Mouse (Mus musculus): ENCODE data around the gene Eif5a. TPM values are rescaled to one million over a fixed set of nuclear protein-coding genes. Genes with fewer than 3 reads are reported as not detected.

Eif5a gene
- polyA plus RNA-seq, 1 experiment from 2014 or later = 1,800 TPM

GRCm38 (mm10) chr11:69937834-69938233 is 16.1 kb upstream of the Eif5a start:
- ATAC-seq (ENCODE audit: low FRiP score) (no peak), DNase-seq (ENCODE audit: low spot score, missing footprints) (no peak)
- 61% methylated on average over 5 of the region's 5 CpGs for WGBS
- Histone ChIP-seq H3K9me3 (ENCODE audit: control insufficient read depth, low read length) (no peaks in the 10 kb centered on the region), H3K4me2 (no peak overlapping the region), H3K36me3 (ENCODE audit: control insufficient read depth, insufficient read depth, low read length) (no peaks in the 10 kb centered on the region), H3K4me1 (ENCODE audit: control insufficient read depth, insufficient read depth, low read length) (peaks cover 10% of the 10 kb centered on the region), H3K9ac (ENCODE audit: low read length) (no peak overlapping the region), H3K27me3 (ENCODE audit: control insufficient read depth, insufficient read depth, low read length) (peaks cover 39% of the 10 kb centered on the region), H3K27ac (ENCODE audit: low read depth, low read length) (no peak overlapping the region), H3K4me3 (ENCODE audit: low read depth, low read length) (no peak overlapping the region)

- WGBS = 45% methylated on average over 4 of the region's 4 CpGs
- Histone ChIP-seq H3K27ac (ENCODE audit: low read depth, low read length) (no peak overlapping the region), H3K27me3 (ENCODE audit: control insufficient read depth, insufficient read depth, low read length) (peaks cover 39% of the 10 kb centered on the region), H3K4me1 (ENCODE audit: control insufficient read depth, insufficient read depth, low read length) (peaks cover 10% of the 10 kb centered on the region), H3K4me3 (ENCODE audit: low read depth, low read length) (no peak overlapping the region), H3K36me3 (ENCODE audit: control insufficient read depth, insufficient read depth, low read length) (no peaks in the 10 kb centered on the region), H3K9ac (ENCODE audit: low read length) (no peak overlapping the region), H3K4me2 (no peak overlapping the region), H3K9me3 (ENCODE audit: control insufficient read depth, low read length) (no peaks in the 10 kb centered on the region)
- DNase-seq (ENCODE audit: low spot score, missing footprints) = no peak
- ATAC-seq (ENCODE audit: low FRiP score) = no peak
Measured at GRCm38 (mm10) chr11:69937385-69937784, 15.6 kb upstream of the Eif5a start.

GRCm38 (mm10) chr11:69936714-69937347 is 15.1 kb upstream of the Eif5a start:
- H3K4me1 ChIP-seq (ENCODE audit: control insufficient read depth, insufficient read depth, low read length) = peaks cover 10% of the 10 kb centered on the region
- peak overlapping the region; percentile 98 for H3K4me2 ChIP-seq
- no peak for ATAC-seq (ENCODE audit: low FRiP score)
- H3K27ac ChIP-seq (ENCODE audit: low read depth, low read length) = no peak overlapping the region
- peaks cover 39% of the 10 kb centered on the region for H3K27me3 ChIP-seq (ENCODE audit: control insufficient read depth, insufficient read depth, low read length)
- no peaks in the 10 kb centered on the region for H3K9me3 ChIP-seq (ENCODE audit: control insufficient read depth, low read length)
- DNase-seq (ENCODE audit: low spot score, missing footprints) = no peak
- WGBS = 55% methylated on average over 9 of the region's 9 CpGs
- no peak overlapping the region for H3K9ac ChIP-seq (ENCODE audit: low read length)
- H3K4me3 ChIP-seq (ENCODE audit: low read depth, low read length) = 0 out of 2 replicates have a peak overlapping the region, but pooled peaks have one; percentile 5
- no peaks in the 10 kb centered on the region for H3K36me3 ChIP-seq (ENCODE audit: control insufficient read depth, insufficient read depth, low read length)

- Histone ChIP-seq H3K27me3 (ENCODE audit: control insufficient read depth, insufficient read depth, low read length) (peaks cover 39% of the 10 kb centered on the region), H3K4me2 (peak overlapping the region; percentile 98), H3K36me3 (ENCODE audit: control insufficient read depth, insufficient read depth, low read length) (no peaks in the 10 kb centered on the region), H3K27ac (ENCODE audit: low read depth, low read length) (no peak overlapping the region), H3K4me3 (ENCODE audit: low read depth, low read length) (peak overlapping the region; percentile 54), H3K4me1 (ENCODE audit: control insufficient read depth, insufficient read depth, low read length) (peaks cover 10% of the 10 kb centered on the region), H3K9me3 (ENCODE audit: control insufficient read depth, low read length) (no peaks in the 10 kb centered on the region), H3K9ac (ENCODE audit: low read length) (peak overlapping the region; percentile 66)
- 2% methylated on average over 30 of the region's 30 CpGs for WGBS
- ATAC-seq (ENCODE audit: low FRiP score) (peak; percentile 38; the same call in 1 of the 2 replicates), DNase-seq (ENCODE audit: low spot score, missing footprints) (peak; percentile 90)
Measured at GRCm38 (mm10) chr11:69936156-69936555, 14.4 kb upstream of the Eif5a start.

- 1% methylated on average over 59 of the region's 62 CpGs for WGBS
- Histone ChIP-seq H3K4me3 (ENCODE audit: low read depth, low read length) (peak within 1 kb of the TSS; percentile 54), H3K9me3 (ENCODE audit: control insufficient read depth, low read length) (no peaks in the 10 kb centered on the region), H3K9ac (ENCODE audit: low read length) (peak within 1 kb of the TSS; percentile 66), H3K36me3 (ENCODE audit: control insufficient read depth, insufficient read depth, low read length) (no peaks in the 10 kb centered on the region), H3K27ac (ENCODE audit: low read depth, low read length) (no peak within 1 kb of the TSS), H3K27me3 (ENCODE audit: control insufficient read depth, insufficient read depth, low read length) (peaks cover 39% of the 10 kb centered on the region), H3K4me2 (peak within 1 kb of the TSS; percentile 98), H3K4me1 (ENCODE audit: control insufficient read depth, insufficient read depth, low read length) (peaks cover 10% of the 10 kb centered on the region)
- peak; percentile 97 for DNase-seq (ENCODE audit: low spot score, missing footprints)
- peak; percentile 90 for ATAC-seq (ENCODE audit: low FRiP score)
Measured at GRCm38 (mm10) chr11:69935137-69935879, 13.6 kb upstream of the Eif5a start, which contains the start of gene Ybx2. Gene Ybx2 (plus strand): TSS chr11:69935796.

GRCm38 (mm10) chr11:69934681-69935080 is 12.9 kb upstream of the Eif5a start:
- Histone ChIP-seq H3K9me3 (ENCODE audit: control insufficient read depth, low read length) (no peaks in the 10 kb centered on the region), H3K4me2 (peak overlapping the region; percentile 34), H3K4me3 (ENCODE audit: low read depth, low read length) (0 out of 2 replicates have a peak overlapping the region, but pooled peaks have one; percentile 7), H3K27me3 (ENCODE audit: control insufficient read depth, insufficient read depth, low read length) (peaks cover 39% of the 10 kb centered on the region), H3K36me3 (ENCODE audit: control insufficient read depth, insufficient read depth, low read length) (no peaks in the 10 kb centered on the region), H3K27ac (ENCODE audit: low read depth, low read length) (no peak overlapping the region), H3K4me1 (ENCODE audit: control insufficient read depth, insufficient read depth, low read length) (peaks cover 10% of the 10 kb centered on the region), H3K9ac (ENCODE audit: low read length) (no peak overlapping the region)
- DNase-seq (ENCODE audit: low spot score, missing footprints) (peak; percentile 92), ATAC-seq (ENCODE audit: low FRiP score) (no peak)
- WGBS = 18% methylated on average over 6 of the region's 6 CpGs

- peak; percentile 36; the same call in 1 of the 2 replicates for ATAC-seq (ENCODE audit: low FRiP score)
- peak; percentile 99 for DNase-seq (ENCODE audit: low spot score, missing footprints)
- Histone ChIP-seq H3K36me3 (ENCODE audit: control insufficient read depth, insufficient read depth, low read length) (no peaks in the 10 kb centered on the region), H3K9me3 (ENCODE audit: control insufficient read depth, low read length) (no peaks in the 10 kb centered on the region), H3K4me3 (ENCODE audit: low read depth, low read length) (peak overlapping the region; percentile 7), H3K4me2 (peak overlapping the region; percentile 34), H3K27ac (ENCODE audit: low read depth, low read length) (no peak overlapping the region), H3K9ac (ENCODE audit: low read length) (no peak overlapping the region), H3K4me1 (ENCODE audit: control insufficient read depth, insufficient read depth, low read length) (peaks cover 10% of the 10 kb centered on the region), H3K27me3 (ENCODE audit: control insufficient read depth, insufficient read depth, low read length) (peaks cover 39% of the 10 kb centered on the region)
- WGBS = under 1% methylated on average over 18 of the region's 18 CpGs
Measured at GRCm38 (mm10) chr11:69934169-69934568, 12.4 kb upstream of the Eif5a start.

GRCm38 (mm10) chr11:69933066-69933465 is 11.3 kb upstream of the Eif5a start:
- H3K9me3 ChIP-seq (ENCODE audit: control insufficient read depth, low read length) = no peaks in the 10 kb centered on the region
- ATAC-seq (ENCODE audit: low FRiP score) (no peak), DNase-seq (ENCODE audit: low spot score, missing footprints) (peak; percentile 83)
- 75% methylated on average over 4 of the region's 4 CpGs for WGBS
- H3K4me2 ChIP-seq = no peak overlapping the region
- H3K4me3 ChIP-seq (ENCODE audit: low read depth, low read length) = no peak overlapping the region
- H3K27me3 ChIP-seq (ENCODE audit: control insufficient read depth, insufficient read depth, low read length) = peaks cover 33% of the 10 kb centered on the region
- no peak overlapping the region for H3K9ac ChIP-seq (ENCODE audit: low read length)
- H3K27ac ChIP-seq (ENCODE audit: low read depth, low read length) = no peak overlapping the region
- no peaks in the 10 kb centered on the region for H3K36me3 ChIP-seq (ENCODE audit: control insufficient read depth, insufficient read depth, low read length)
- peaks cover 10% of the 10 kb centered on the region for H3K4me1 ChIP-seq (ENCODE audit: control insufficient read depth, insufficient read depth, low read length)

GRCm38 (mm10) chr11:69932254-69932653 is 10.5 kb upstream of the Eif5a start:
- Histone ChIP-seq H3K36me3 (ENCODE audit: control insufficient read depth, insufficient read depth, low read length) (no peaks in the 10 kb centered on the region), H3K27me3 (ENCODE audit: control insufficient read depth, insufficient read depth, low read length) (peaks cover 26% of the 10 kb centered on the region), H3K9ac (ENCODE audit: low read length) (no peak overlapping the region), H3K27ac (ENCODE audit: low read depth, low read length) (no peak overlapping the region), H3K9me3 (ENCODE audit: control insufficient read depth, low read length) (no peaks in the 10 kb centered on the region), H3K4me2 (no peak overlapping the region), H3K4me3 (ENCODE audit: low read depth, low read length) (no peak overlapping the region), H3K4me1 (ENCODE audit: control insufficient read depth, insufficient read depth, low read length) (peaks cover 10% of the 10 kb centered on the region)
- DNase-seq (ENCODE audit: low spot score, missing footprints) (peak; percentile 71), ATAC-seq (ENCODE audit: low FRiP score) (no peak)
- WGBS = 38% methylated on average over 3 of the region's 3 CpGs
